Mouse (Mus musculus) splenic B cell, adult 2 months (primary cell): ENCODE results near the gene Senp1.

Source experiments
- DNase-seq: peaks from one replicate; pipeline ENCODE4 v3.0.0-alpha.2; 2011; ENCODE audit warnings: low read depth, low spot score
- H3K27me3 ChIP-seq: 2 replicates; pipeline ENCODE4 v1.6.1; 2012; ENCODE audit warnings: mild to moderate bottlenecking, low read length, moderate library complexity, mixed read lengths; ENCODE audit not compliant: control insufficient read depth, poor library complexity, insufficient read depth, severe bottlenecking
- H3K36me3 ChIP-seq: 2 replicates; pipeline ENCODE4 v1.6.1; 2012; ENCODE audit warnings: mild to moderate bottlenecking, low read length, moderate library complexity, mixed read lengths; ENCODE audit not compliant: control insufficient read depth, poor library complexity, insufficient read depth, severe bottlenecking

Senp1 gene

GRCm38 (mm10) chr15:98091841-98092240, 1.7 kb downstream of the Senp1 start:
- no peaks in the 10 kb centered on the region for H3K36me3 ChIP-seq
- DNase-seq = no peak
- no peaks in the 10 kb centered on the region for H3K27me3 ChIP-seq

- Histone ChIP-seq H3K36me3 (no peaks in the 10 kb centered on the region), H3K27me3 (no peaks in the 10 kb centered on the region)
- DNase-seq = peak; percentile 80
Observed at GRCm38 (mm10) chr15:98089421-98090183, 3.9 kb downstream of the Senp1 start.

- Histone ChIP-seq H3K27me3 (no peaks in the 10 kb centered on the region), H3K36me3 (0 out of 2 replicates have a peak, but pooled peaks cover 1% of the 10 kb centered on the region)
- peak; percentile 13 for DNase-seq
Observed at GRCm38 (mm10) chr15:98088889-98089288, 4.7 kb downstream of the Senp1 start.

- peaks cover 8% of the 10 kb centered on the region for H3K36me3 ChIP-seq
- no peak for DNase-seq
- H3K27me3 ChIP-seq = no peaks in the 10 kb centered on the region
Observed at GRCm38 (mm10) chr15:98076901-98077300, 16.6 kb downstream of the Senp1 start.

- peaks cover 10% of the 10 kb centered on the region for H3K36me3 ChIP-seq
- H3K27me3 ChIP-seq = no peaks in the 10 kb centered on the region
- DNase-seq = peak; percentile 88
Observed at GRCm38 (mm10) chr15:98075034-98075433, 18.5 kb downstream of the Senp1 start.

GRCm38 (mm10) chr15:98074521-98074920, 19.0 kb downstream of the Senp1 start:
- Histone ChIP-seq H3K36me3 (peaks cover 10% of the 10 kb centered on the region), H3K27me3 (no peaks in the 10 kb centered on the region)
- peak; percentile 29 for DNase-seq

- no peak for DNase-seq
- no peaks in the 10 kb centered on the region for H3K27me3 ChIP-seq
- peaks cover 8% of the 10 kb centered on the region for H3K36me3 ChIP-seq
Observed at GRCm38 (mm10) chr15:98070376-98070775, 23.2 kb downstream of the Senp1 start.

- peaks cover 12% of the 10 kb centered on the region for H3K36me3 ChIP-seq
- no peaks in the 10 kb centered on the region for H3K27me3 ChIP-seq
- DNase-seq = no peak
Observed at GRCm38 (mm10) chr15:98069566-98070245, 23.8 kb downstream of the Senp1 start.

- no peak for DNase-seq
- no peaks in the 10 kb centered on the region for H3K27me3 ChIP-seq
- H3K36me3 ChIP-seq = peaks cover 13% of the 10 kb centered on the region
Observed at GRCm38 (mm10) chr15:98068506-98068905, 25.0 kb downstream of the Senp1 start.

- H3K27me3 ChIP-seq = no peaks in the 10 kb centered on the region
- peaks cover 20% of the 10 kb centered on the region for H3K36me3 ChIP-seq
- no peak for DNase-seq
Observed at GRCm38 (mm10) chr15:98067492-98067891, 26.1 kb downstream of the Senp1 start.

GRCm38 (mm10) chr15:98066602-98067001, 26.9 kb downstream of the Senp1 start:
- peak; percentile 47 for DNase-seq
- no peaks in the 10 kb centered on the region for H3K27me3 ChIP-seq
- H3K36me3 ChIP-seq = peaks cover 21% of the 10 kb centered on the region

- DNase-seq = no peak
- peaks cover 22% of the 10 kb centered on the region for H3K36me3 ChIP-seq
- H3K27me3 ChIP-seq = no peaks in the 10 kb centered on the region
Observed at GRCm38 (mm10) chr15:98065881-98066280, 27.7 kb downstream of the Senp1 start.

- H3K27me3 ChIP-seq = no peaks in the 10 kb centered on the region
- DNase-seq = peak; percentile 58
- peaks cover 22% of the 10 kb centered on the region for H3K36me3 ChIP-seq
Observed at GRCm38 (mm10) chr15:98055246-98055645, 38.3 kb downstream of the Senp1 start.

- peaks cover 20% of the 10 kb centered on the region for H3K36me3 ChIP-seq
- H3K27me3 ChIP-seq = no peaks in the 10 kb centered on the region
- no peak for DNase-seq
Observed at GRCm38 (mm10) chr15:98051685-98052084, 41.9 kb downstream of the Senp1 start.

GRCm38 (mm10) chr15:98048918-98049700, 44.4 kb downstream of the Senp1 start:
- Histone ChIP-seq H3K27me3 (no peaks in the 10 kb centered on the region), H3K36me3 (peaks cover 31% of the 10 kb centered on the region)
- DNase-seq = no peak
